Mouse (Mus musculus) intestine, postnatal 0 days (tissue): ENCODE data around the gene Gcgr. TPM values are rescaled to one million over a fixed set of nuclear protein-coding genes. Genes with fewer than 3 reads are reported as not detected.

Source experiments
- ATAC-seq: fragments of 200-750 bp; cut with Nextera tagmentation; 2 replicates; pipeline ENCODE4 v1.8.0; 2017; ENCODE audit warnings: mild to moderate bottlenecking, moderate TSS enrichment, moderate library complexity
- H3K27ac ChIP-seq: fragments of 300-500 bp; sonication (generic); 2 replicates; pipeline ENCODE4 v1.5.1; 2014; ENCODE audit warnings: mild to moderate bottlenecking, low read depth, low read length, moderate library complexity
- H3K27me3 ChIP-seq: fragments of 300-500 bp; sonication (generic); replicated peaks from 2 replicates; pipeline ENCODE4 v1.6.1; 2014; ENCODE audit warnings: low read length, mixed read lengths; ENCODE audit not compliant: control insufficient read depth, insufficient read depth
- H3K36me3 ChIP-seq: fragments of 300-500 bp; sonication (generic); 2 replicates; pipeline ENCODE4 v1.6.1; 2014; ENCODE audit warnings: mild to moderate bottlenecking, moderate library complexity; ENCODE audit not compliant: control insufficient read depth, insufficient read depth
- H3K4me1 ChIP-seq: fragments of 300-500 bp; sonication (generic); replicated peaks from 2 replicates; pipeline ENCODE4 v1.6.1; 2014; ENCODE audit warnings: antibody characterized with exemption, low read length, mixed read lengths; ENCODE audit not compliant: control insufficient read depth, insufficient read depth
- H3K4me2 ChIP-seq: fragments of 300-500 bp; sonication (generic); replicated peaks from 2 replicates; pipeline ENCODE4 v1.6.1; 2014; ENCODE audit warnings: low read depth, mild to moderate bottlenecking, moderate library complexity
- H3K4me3 ChIP-seq: fragments of 300-500 bp; sonication (generic); 2 replicates; pipeline ENCODE4 v1.5.1; 2014; ENCODE audit warnings: low read depth, low read length
- H3K9ac ChIP-seq: fragments of 300-500 bp; sonication (generic); 2 replicates; pipeline ENCODE4 v1.6.1; 2014; ENCODE audit warnings: mild to moderate bottlenecking, low read depth, low read length
- H3K9me3 ChIP-seq: fragments of 300-500 bp; sonication (generic); 2 replicates; pipeline ENCODE4 v1.6.1; 2016; ENCODE audit warnings: mixed run types; ENCODE audit not compliant: control insufficient read depth
- CTCF ChIP-seq: sonication (generic); IDR thresholded peaks from 2 replicates; pipeline ENCODE4 v1.5.1; 2016; ENCODE audit warnings: low read depth, mild to moderate bottlenecking, control low read depth, antibody characterized with exemption, moderate library complexity
- WGBS: fragments of 180-500 bp; shearing (Covaris S2); extraction: QIAGEN DNeasy Blood & Tissue Kit; methylation state at CpG from one replicate; pipeline ENCODE4 v1.1.7; 2014; 5-methylcytosine and 5-hydroxymethylcytosine counted together
- polyA plus RNA-seq: library from polyadenylated mRNA; unstranded; fragments of >200 nt; fragmentation: Nextera tagmentation; extraction: Ambion mirVana; gene quantifications from 2 replicates; pipeline ENCODE4 v1.2.1, GENCODE M21; 2015

The Gcgr gene
- polyA plus RNA-seq, 1 experiment from 2014 or later: 1.0 TPM

- H3K4me2 ChIP-seq: no peak overlapping the region
- ATAC-seq: no peak
- peaks cover 19% of the 10 kb centered on the region for H3K27me3 ChIP-seq
- no peak overlapping the region for H3K4me3 ChIP-seq
- no peak overlapping the region for H3K27ac ChIP-seq
- no peaks in the 10 kb centered on the region for H3K36me3 ChIP-seq
- peaks cover 3% of the 10 kb centered on the region; the same call in 1 of the 2 replicates for H3K4me1 ChIP-seq
- no peak overlapping the region for H3K9ac ChIP-seq
- TF ChIP-seq CTCF: no peak
- H3K9me3 ChIP-seq: no peaks in the 10 kb centered on the region
- 84% methylated on average over 2 of the region's 2 CpGs for WGBS
Measured at GRCm38 (mm10) chr11:120525959-120526358, 4.5 kb upstream of the Gcgr start.

DNA sequence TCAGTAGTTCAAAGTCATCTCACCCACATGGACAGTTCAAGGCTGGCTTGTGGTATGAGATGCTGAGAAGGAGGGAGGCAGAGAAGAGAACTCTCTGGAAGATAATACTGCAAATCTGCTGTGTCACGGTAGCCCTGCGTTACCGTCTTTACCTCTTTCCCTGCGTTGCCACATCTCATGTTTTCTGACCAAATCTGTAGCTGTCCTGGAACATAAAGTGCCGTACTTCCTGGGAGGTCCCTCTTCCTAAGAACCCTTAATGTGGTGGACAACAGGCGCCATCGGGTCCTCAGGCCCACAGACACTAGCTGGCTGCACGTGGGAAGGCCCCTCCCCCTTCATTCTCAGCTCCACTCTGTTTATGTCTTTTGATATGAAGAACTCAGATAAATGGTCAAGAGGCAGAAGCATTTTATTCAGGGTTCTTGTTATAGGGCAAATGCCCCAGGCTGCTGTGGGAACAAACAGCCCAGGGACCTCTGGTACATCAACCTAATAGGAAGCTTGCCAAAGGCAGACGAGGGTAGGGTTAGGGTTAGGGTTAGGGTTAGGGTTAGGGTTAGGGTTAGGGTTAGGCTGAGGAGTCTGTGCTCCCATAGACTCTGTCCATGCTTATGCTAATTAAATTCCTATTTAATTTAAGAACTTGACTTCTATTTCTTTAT lies 2.7 kb upstream of the Gcgr start:
- H3K9ac ChIP-seq: no peak overlapping the region
- ATAC-seq: no peak
- no peak overlapping the region for H3K4me3 ChIP-seq
- 72% methylated on average over 9 of the region's 9 CpGs for WGBS
- no peak overlapping the region for H3K27ac ChIP-seq
- no peak overlapping the region for H3K4me2 ChIP-seq
- peaks cover 37% of the 10 kb centered on the region for H3K27me3 ChIP-seq
- H3K9me3 ChIP-seq: no peaks in the 10 kb centered on the region
- H3K36me3 ChIP-seq: no peaks in the 10 kb centered on the region
- peaks cover 5% of the 10 kb centered on the region; the same call in 1 of the 2 replicates for H3K4me1 ChIP-seq
- no peak for TF ChIP-seq CTCF

GRCm38 (mm10) chr11:120528903-120529302 lies 1.6 kb upstream of the Gcgr start:
- Histone ChIP-seq H3K9me3 (no peaks in the 10 kb centered on the region), H3K36me3 (no peaks in the 10 kb centered on the region), H3K4me1 (peaks cover 5% of the 10 kb centered on the region; the same call in 1 of the 2 replicates), H3K27me3 (peaks cover 45% of the 10 kb centered on the region), H3K9ac (no peak overlapping the region; the same call in 1 of the 2 replicates), H3K27ac (no peak overlapping the region), H3K4me2 (no peak overlapping the region), H3K4me3 (no peak overlapping the region)
- no peak for ATAC-seq
- no peak for TF ChIP-seq CTCF
- 65% methylated on average over 4 of the region's 4 CpGs for WGBS

DNA sequence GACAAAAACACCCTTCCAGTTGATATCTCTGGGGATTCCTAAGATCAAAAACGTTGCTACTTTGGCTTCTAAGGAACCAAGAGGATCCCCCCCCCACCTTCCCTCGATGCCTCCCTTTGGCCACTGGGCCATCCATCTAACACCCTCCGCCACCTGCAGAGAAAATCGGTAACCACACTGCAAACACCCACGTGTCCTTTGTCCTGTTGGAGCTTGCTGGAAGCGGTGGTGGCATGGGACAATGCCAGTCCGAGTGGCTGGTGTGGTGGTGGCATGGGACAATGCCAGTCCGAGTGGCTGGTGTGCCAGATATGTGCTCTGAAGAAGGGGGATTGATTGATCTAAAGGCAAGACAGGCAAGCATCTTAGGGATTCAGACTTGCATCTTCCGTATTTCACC lies 1.1 kb downstream of the Gcgr start:
- H3K27ac ChIP-seq: no peak overlapping the region
- no peak for ATAC-seq
- no peak overlapping the region for H3K4me2 ChIP-seq
- H3K9ac ChIP-seq: no peak overlapping the region
- H3K4me1 ChIP-seq: peaks cover 5% of the 10 kb centered on the region; the same call in 1 of the 2 replicates
- WGBS: 28% methylated on average over 9 of the region's 9 CpGs
- no peak for TF ChIP-seq CTCF
- H3K9me3 ChIP-seq: no peaks in the 10 kb centered on the region
- H3K36me3 ChIP-seq: no peaks in the 10 kb centered on the region
- peaks cover 50% of the 10 kb centered on the region for H3K27me3 ChIP-seq
- no peak overlapping the region for H3K4me3 ChIP-seq

DNA sequence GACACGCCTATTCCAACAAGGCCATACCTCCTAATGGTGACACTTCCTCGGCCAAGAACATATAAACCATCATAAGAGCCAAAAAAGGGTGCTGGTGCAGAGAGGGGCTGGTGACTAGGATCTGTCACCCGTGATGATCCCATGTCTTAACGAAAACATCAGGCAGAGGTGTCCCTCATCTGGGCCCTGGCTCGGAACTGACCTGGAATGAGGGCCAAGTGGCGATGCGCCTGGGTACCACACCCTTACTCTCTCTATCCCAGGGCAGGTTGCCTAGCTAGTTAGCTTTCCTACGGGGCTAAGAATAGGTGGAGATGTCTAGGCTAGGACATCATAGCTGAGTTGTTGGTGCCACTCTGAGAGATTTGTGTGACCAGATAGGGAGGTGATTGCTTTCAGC lies 3.6 kb downstream of the Gcgr start:
- H3K27me3 ChIP-seq: peaks cover 43% of the 10 kb centered on the region
- H3K4me2 ChIP-seq: no peak overlapping the region
- no peak for TF ChIP-seq CTCF
- no peak overlapping the region for H3K27ac ChIP-seq
- peaks cover 8% of the 10 kb centered on the region; the same call in 1 of the 2 replicates for H3K4me1 ChIP-seq
- 84% methylated on average over 8 of the region's 8 CpGs for WGBS
- no peaks in the 10 kb centered on the region for H3K9me3 ChIP-seq
- H3K36me3 ChIP-seq: no peaks in the 10 kb centered on the region
- no peak overlapping the region for H3K4me3 ChIP-seq
- ATAC-seq: no peak
- H3K9ac ChIP-seq: no peak overlapping the region

GRCm38 (mm10) chr11:120535145-120535544 lies 4.6 kb downstream of the Gcgr start:
- H3K9ac ChIP-seq: no peak overlapping the region
- H3K4me3 ChIP-seq: no peak overlapping the region
- H3K4me2 ChIP-seq: no peak overlapping the region
- WGBS: 85% methylated on average over 3 of the region's 3 CpGs
- no peak for TF ChIP-seq CTCF
- peaks cover 39% of the 10 kb centered on the region for H3K27me3 ChIP-seq
- no peaks in the 10 kb centered on the region for H3K9me3 ChIP-seq
- H3K27ac ChIP-seq: no peak overlapping the region
- H3K36me3 ChIP-seq: no peaks in the 10 kb centered on the region
- no peak for ATAC-seq
- H3K4me1 ChIP-seq: peaks cover 19% of the 10 kb centered on the region

GRCm38 (mm10) chr11:120535804-120536203 lies 5.3 kb downstream of the Gcgr start:
- Histone ChIP-seq H3K9ac (no peak overlapping the region), H3K36me3 (no peaks in the 10 kb centered on the region), H3K27ac (no peak overlapping the region), H3K4me1 (peaks cover 20% of the 10 kb centered on the region), H3K4me3 (no peak overlapping the region), H3K27me3 (peaks cover 32% of the 10 kb centered on the region), H3K4me2 (no peak overlapping the region), H3K9me3 (no peaks in the 10 kb centered on the region)
- no peak for TF ChIP-seq CTCF
- WGBS: 79% methylated on average over 3 of the region's 3 CpGs
- ATAC-seq: no peak
